11 mouse cellular contexts compared by ENCODE assay signal in genomic region chr10:70540456-70541195, GRCm38 (mm10).
DNase-seq lines count a peak whose midpoint lies in the region; ATAC-seq and TF ChIP-seq lines count a peak whose summit lies in the region.
"Had no signal": no experiment of that assay in that cellular context is flagged by ENCODE, and none has a peak within 500 bp of the region (broad histone marks: within the 10 kb centered on the region; RNA-seq: fewer than 3 reads in every experiment).

No protein-coding gene starts in this region.

- no peak overlapping the region for H3K9ac ChIP-seq in forebrain, postnatal 0 days
- no peak overlapping the region for H3K9ac ChIP-seq in forebrain, embryonic 11.5 days (ENCODE audit: low read length)
- no peak overlapping the region for H3K9ac ChIP-seq in limb, embryonic 14.5 days (ENCODE audit: low read depth, low read length, severe bottlenecking)

- no peaks in the 10 kb centered on the region for H3K4me1 ChIP-seq in forebrain, postnatal 0 days (ENCODE audit: insufficient read depth)
- H3K4me1 ChIP-seq in forebrain, embryonic 11.5 days (replicated peaks; ENCODE audit: control insufficient read depth, insufficient read depth, low read length), result no peaks in the 10 kb centered on the region
- no peaks in the 10 kb centered on the region for H3K4me1 ChIP-seq in limb, embryonic 14.5 days (ENCODE audit: control insufficient read depth, insufficient read depth, low read length)

- no peaks in the 10 kb centered on the region for H3K27me3 ChIP-seq in forebrain, postnatal 0 days (ENCODE audit: insufficient read depth, low read length)
- H3K27me3 ChIP-seq in forebrain, embryonic 11.5 days (ENCODE audit: control insufficient read depth, insufficient read depth, low read length), result no peaks in the 10 kb centered on the region
- H3K27me3 ChIP-seq in limb, embryonic 14.5 days (ENCODE audit: control insufficient read depth, insufficient read depth, low read length), result no peaks in the 10 kb centered on the region
- H3K27me3 ChIP-seq: CH12.LX had no signal

- WGBS in forebrain, postnatal 0 days, result 87% methylated on average over 9 of the region's 9 CpGs
- WGBS in forebrain, embryonic 11.5 days, result 84% methylated on average over 9 of the region's 9 CpGs
- 85% methylated on average over 9 of the region's 9 CpGs for WGBS in limb, embryonic 14.5 days

- peak; percentile 61 for TF ChIP-seq CTCF in forebrain, postnatal 0 days (IDR thresholded peaks at IDR 0.05; ENCODE audit: low read depth)
- peak; percentile 62 for TF ChIP-seq CTCF in left cerebral cortex, adult 2 months (IDR thresholded peaks at IDR 0.05)

- no peak overlapping the region for H3K4me3 ChIP-seq in forebrain, postnatal 0 days (ENCODE audit: low read depth, low read length)
- no peak overlapping the region for H3K4me3 ChIP-seq in forebrain, embryonic 11.5 days (ENCODE audit: low read depth, low read length)
- no peak overlapping the region for H3K4me3 ChIP-seq in left cerebral cortex, adult 2 months
- H3K4me3 ChIP-seq in limb, embryonic 14.5 days (replicated peaks; ENCODE audit: low read length), result no peak overlapping the region

- H3K4me2 ChIP-seq in forebrain, postnatal 0 days (ENCODE audit: low read depth), result no peak overlapping the region
- H3K4me2 ChIP-seq in forebrain, embryonic 11.5 days (ENCODE audit: low read depth, low read length, severe bottlenecking), result no peak overlapping the region
- no peak overlapping the region for H3K4me2 ChIP-seq in limb, embryonic 14.5 days (replicated peaks; ENCODE audit: low read depth, low read length, severe bottlenecking)

- ATAC-seq in forebrain, postnatal 0 days, result no peak
- no peak for ATAC-seq in forebrain, embryonic 11.5 days (replicated peaks; ENCODE audit: low FRiP score)
- ATAC-seq in limb, embryonic 14.5 days (ENCODE audit: low FRiP score, low read depth), result no peak

- H3K9me3 ChIP-seq in forebrain, postnatal 0 days (ENCODE audit: low read length), result no peaks in the 10 kb centered on the region
- no peaks in the 10 kb centered on the region for H3K9me3 ChIP-seq in forebrain, embryonic 11.5 days (ENCODE audit: control insufficient read depth, low read length)
- H3K9me3 ChIP-seq in limb, embryonic 14.5 days (ENCODE audit: control insufficient read depth, low read length), result no peaks in the 10 kb centered on the region

- no peak overlapping the region for H3K27ac ChIP-seq in forebrain, postnatal 0 days (ENCODE audit: low read depth, low read length)
- H3K27ac ChIP-seq in forebrain, embryonic 11.5 days (ENCODE audit: low read depth, low read length), result no peak overlapping the region
- no peak overlapping the region for H3K27ac ChIP-seq in left cerebral cortex, adult 2 months
- no peak overlapping the region for H3K27ac ChIP-seq in limb, embryonic 14.5 days (replicated peaks; ENCODE audit: low read depth, low read length)
- H3K27ac ChIP-seq: macrophage had no signal

- intact Hi-C loops in left cerebral cortex, adult 2 months (cut with DNase I), result loop anchor here (5.0 kb wide), 2 partner anchors 168 to 223 kb away; no protein-coding TSS in a partner anchor

- no peak for TF ChIP-seq POLR2A in limb, embryonic 14.5 days (IDR thresholded peaks at IDR 0.05; ENCODE audit: borderline replicate concordance, extremely low read depth, insufficient read depth, insufficient read length)

- peaks cover 57% of the 10 kb centered on the region for H3K36me3 ChIP-seq in forebrain, postnatal 0 days (ENCODE audit: insufficient read depth)
- no peaks in the 10 kb centered on the region for H3K36me3 ChIP-seq in forebrain, embryonic 11.5 days (ENCODE audit: control insufficient read depth, insufficient read depth, low read length)
- H3K36me3 ChIP-seq in limb, embryonic 14.5 days (ENCODE audit: control insufficient read depth, insufficient read depth, low read length), result peaks cover 6% of the 10 kb centered on the region; the same call in 1 of the 2 replicates

- peak; percentile 27 for DNase-seq in forebrain, postnatal 0 days
- DNase-seq in forebrain, embryonic 11.5 days (ENCODE audit: low spot score), result no peak
- no peak for DNase-seq in left cerebral cortex, adult 2 months (ENCODE audit: extremely low spot score in 1 of 2, low spot score in 2 of 2)
- no peak for DNase-seq in left cerebral cortex, adult 18-20 months (ENCODE audit: low spot score in 2 of 2)
- peak; percentile 62 for DNase-seq in adipocyte (ENCODE audit: low spot score)
- DNase-seq in limb, embryonic 14.5 days (ENCODE audit: low spot score), result peak; percentile 74
- no peak for DNase-seq in urinary bladder, postnatal 10 days (ENCODE audit: low spot score)
- no peak for DNase-seq in adrenal gland, postnatal 36 days
- DNase-seq: layer of hippocampus, postnatal 36 days had no signal

Comparison
In these comparisons a context has a peak if more than half of its experiments do, and no peak if none do; other contexts are left out.
1. DNase-seq: peak in forebrain, postnatal 0 days (single experiment), adipocyte (single experiment) and limb, embryonic 14.5 days (single experiment); none in forebrain, embryonic 11.5 days (single experiment), left cerebral cortex, adult 2 months (0 of 2), left cerebral cortex, adult 18-20 months (0 of 2), urinary bladder, postnatal 10 days (single experiment) and adrenal gland, postnatal 36 days (0 of 2).